Mouse (Mus musculus): Measurements from ENCODE around the gene Emilin2. TPM values are rescaled to one million over a fixed set of nuclear protein-coding genes. Genes with fewer than 3 reads are reported as not detected.

Gene Emilin2
- total and polyA plus RNA-seq, 3 experiments = 37.2 to 43.5 (median 43.3) TPM

GRCm38 (mm10) chr17:71306716-71307115 lies 5.1 kb downstream of the Emilin2 start:
- intact Hi-C loops (cut with DNase I) = loop anchor here (5.0 kb wide), 1 partner anchor 39 kb away; no protein-coding TSS in a partner anchor
- Histone ChIP-seq H3K27me3 (ENCODE audit: control insufficient read depth, insufficient read depth, low read length) (no peaks in the 10 kb centered on the region; the same call in 1 of the 2 replicates), H3K36me3 (ENCODE audit: control insufficient read depth, insufficient read depth, low read length) (no peaks in the 10 kb centered on the region), H3K27ac (no peak overlapping the region; the same call in 1 of the 2 replicates), H3K4me3 (no peak overlapping the region), H3K4me1 (ENCODE audit: control insufficient read depth, insufficient read depth, low read length) (peaks cover 1% of the 10 kb centered on the region; the same call in 1 of the 2 replicates), H3K79me2 (replicated peaks; ENCODE audit: control insufficient read depth, insufficient read depth, low read length) (no peaks in the 10 kb centered on the region), H3K9ac (ENCODE audit: low read depth, low read length) (no peak overlapping the region)
- 83% methylated on average over 4 of the region's 4 CpGs for WGBS
- no peak for DNase-seq
- TF ChIP-seq EP300 (IDR thresholded peaks at IDR 0.05; ENCODE audit: insufficient read depth, low read depth, low read length) = no peak
- TF ChIP-seq POLR2A (IDR thresholded peaks at IDR 0.05; ENCODE audit: insufficient read depth, low read depth, low read length) = no peak
- no peak for TF ChIP-seq CTCF (IDR thresholded peaks at IDR 0.05)

GRCm38 (mm10) chr17:71306091-71306490 lies 5.7 kb downstream of the Emilin2 start:
- H3K4me1 ChIP-seq (ENCODE audit: control insufficient read depth, insufficient read depth, low read length) = peaks cover 1% of the 10 kb centered on the region; the same call in 1 of the 2 replicates
- WGBS = 61% methylated on average over 6 of the region's 6 CpGs
- no peaks in the 10 kb centered on the region for H3K79me2 ChIP-seq (replicated peaks; ENCODE audit: control insufficient read depth, insufficient read depth, low read length)
- no peaks in the 10 kb centered on the region; the same call in 1 of the 2 replicates for H3K27me3 ChIP-seq (ENCODE audit: control insufficient read depth, insufficient read depth, low read length)
- H3K4me3 ChIP-seq = no peak overlapping the region
- no peak for TF ChIP-seq CTCF (IDR thresholded peaks at IDR 0.05)
- no peak for DNase-seq
- no peak overlapping the region for H3K9ac ChIP-seq (ENCODE audit: low read depth, low read length)
- H3K36me3 ChIP-seq (ENCODE audit: control insufficient read depth, insufficient read depth, low read length) = no peaks in the 10 kb centered on the region
- intact Hi-C loops (cut with DNase I) = loop anchor here (5.0 kb wide), 1 partner anchor 39 kb away; no protein-coding TSS in a partner anchor
- no peak overlapping the region for H3K27ac ChIP-seq

GRCm38 (mm10) chr17:71303444-71303843 lies 8.3 kb downstream of the Emilin2 start:
- no peaks in the 10 kb centered on the region for H3K36me3 ChIP-seq (ENCODE audit: control insufficient read depth, insufficient read depth, low read length)
- no peaks in the 10 kb centered on the region for H3K79me2 ChIP-seq (replicated peaks; ENCODE audit: control insufficient read depth, insufficient read depth, low read length)
- TF ChIP-seq EP300 (IDR thresholded peaks at IDR 0.05; ENCODE audit: insufficient read depth, low read depth, low read length) = no peak
- no peak for TF ChIP-seq CTCF (IDR thresholded peaks at IDR 0.05)
- TF ChIP-seq POLR2A (IDR thresholded peaks at IDR 0.05; ENCODE audit: insufficient read depth, low read depth, low read length) = no peak
- no peak overlapping the region for H3K9ac ChIP-seq (ENCODE audit: low read depth, low read length)
- 31% methylated on average over 6 of the region's 6 CpGs for WGBS
- peaks cover 1% of the 10 kb centered on the region for H3K4me1 ChIP-seq (ENCODE audit: control insufficient read depth, insufficient read depth, low read length)
- no peak overlapping the region for H3K27ac ChIP-seq
- no peak overlapping the region for H3K4me3 ChIP-seq
- intact Hi-C loops (cut with DNase I) = no loop called here
- no peaks in the 10 kb centered on the region for H3K27me3 ChIP-seq (ENCODE audit: control insufficient read depth, insufficient read depth, low read length)
- DNase-seq = no peak

GRCm38 (mm10) chr17:71301413-71301812 lies 10.4 kb downstream of the Emilin2 start:
- Histone ChIP-seq H3K79me2 (replicated peaks; ENCODE audit: control insufficient read depth, insufficient read depth, low read length) (no peaks in the 10 kb centered on the region; the same call in 1 of the 2 replicates), H3K4me3 (no peak overlapping the region), H3K9ac (ENCODE audit: low read depth, low read length) (no peak overlapping the region), H3K36me3 (ENCODE audit: control insufficient read depth, insufficient read depth, low read length) (no peaks in the 10 kb centered on the region), H3K27ac (no peak overlapping the region), H3K4me1 (ENCODE audit: control insufficient read depth, insufficient read depth, low read length) (no peaks in the 10 kb centered on the region; the same call in 1 of the 2 replicates), H3K27me3 (ENCODE audit: control insufficient read depth, insufficient read depth, low read length) (no peaks in the 10 kb centered on the region)
- no peak for DNase-seq
- TF ChIP-seq EP300 (IDR thresholded peaks at IDR 0.05; ENCODE audit: insufficient read depth, low read depth, low read length) = no peak
- TF ChIP-seq POLR2A (IDR thresholded peaks at IDR 0.05; ENCODE audit: insufficient read depth, low read depth, low read length) = no peak
- 74% methylated on average over 5 of the region's 5 CpGs for WGBS
- intact Hi-C loops (cut with DNase I) = no loop called here

- TF ChIP-seq EP300 (IDR thresholded peaks at IDR 0.05; ENCODE audit: insufficient read depth, low read depth, low read length) = no peak
- TF ChIP-seq CTCF (IDR thresholded peaks at IDR 0.05) = no peak
- TF ChIP-seq POLR2A (IDR thresholded peaks at IDR 0.05; ENCODE audit: insufficient read depth, low read depth, low read length) = no peak
- Histone ChIP-seq H3K27ac (no peak overlapping the region; the same call in 1 of the 2 replicates), H3K36me3 (ENCODE audit: control insufficient read depth, insufficient read depth, low read length) (no peaks in the 10 kb centered on the region), H3K4me3 (no peak overlapping the region), H3K79me2 (replicated peaks; ENCODE audit: control insufficient read depth, insufficient read depth, low read length) (no peaks in the 10 kb centered on the region; the same call in none of the 2 replicates), H3K4me1 (ENCODE audit: control insufficient read depth, insufficient read depth, low read length) (no peaks in the 10 kb centered on the region; the same call in 1 of the 2 replicates), H3K27me3 (ENCODE audit: control insufficient read depth, insufficient read depth, low read length) (no peaks in the 10 kb centered on the region), H3K9ac (ENCODE audit: low read depth, low read length) (no peak overlapping the region)
- WGBS = 66% methylated on average over 2 of the region's 2 CpGs
- peak; percentile 71 to 79 for DNase-seq
- intact Hi-C loops (cut with DNase I) = no loop called here
Measured at GRCm38 (mm10) chr17:71300338-71300737, 11.4 kb downstream of the Emilin2 start.

GRCm38 (mm10) chr17:71299879-71300278 lies 11.9 kb downstream of the Emilin2 start:
- Histone ChIP-seq H3K27ac (no peak overlapping the region), H3K79me2 (replicated peaks; ENCODE audit: control insufficient read depth, insufficient read depth, low read length) (no peaks in the 10 kb centered on the region; the same call in none of the 2 replicates), H3K4me3 (no peak overlapping the region), H3K27me3 (ENCODE audit: control insufficient read depth, insufficient read depth, low read length) (no peaks in the 10 kb centered on the region), H3K36me3 (ENCODE audit: control insufficient read depth, insufficient read depth, low read length) (no peaks in the 10 kb centered on the region), H3K4me1 (ENCODE audit: control insufficient read depth, insufficient read depth, low read length) (no peaks in the 10 kb centered on the region; the same call in 1 of the 2 replicates), H3K9ac (ENCODE audit: low read depth, low read length) (no peak overlapping the region)
- 67% methylated on average over 4 of the region's 4 CpGs for WGBS
- peak; percentile 59 to 72 for DNase-seq
- intact Hi-C loops (cut with DNase I) = no loop called here
- TF ChIP-seq EP300 (IDR thresholded peaks at IDR 0.05; ENCODE audit: insufficient read depth, low read depth, low read length) (peak; percentile 39; the same call in 1 of the 2 replicates), POLR2A (IDR thresholded peaks at IDR 0.05; ENCODE audit: insufficient read depth, low read depth, low read length) (no peak)
